Mouse (Mus musculus): Measurements from ENCODE around the gene Diras2.

The Diras2 gene

DNA sequence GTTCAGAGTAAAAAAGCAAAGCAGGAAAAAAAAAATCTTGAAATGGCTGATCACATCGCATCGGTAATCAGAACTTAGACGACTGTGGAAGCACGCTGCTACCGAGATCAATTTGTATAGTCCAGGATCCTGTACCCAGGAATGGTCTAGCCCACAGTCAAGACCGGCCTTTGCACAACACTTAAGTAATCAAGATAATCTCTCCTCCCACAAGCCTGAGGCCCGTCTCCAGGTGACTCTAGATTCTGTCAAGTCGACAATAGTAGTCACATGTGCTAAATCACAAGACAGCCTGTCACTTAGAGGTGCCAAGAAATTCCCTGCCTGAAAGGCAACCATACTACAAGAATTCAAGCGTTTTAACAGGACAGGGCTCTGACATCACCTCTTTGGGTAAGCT lies at the start of gene Diras2:
TSS of gene Diras2 (minus strand) at position 159 of the 400 bp plus-strand sequence.
- no peak for DNase-seq (ENCODE audit: low spot score)

DNA sequence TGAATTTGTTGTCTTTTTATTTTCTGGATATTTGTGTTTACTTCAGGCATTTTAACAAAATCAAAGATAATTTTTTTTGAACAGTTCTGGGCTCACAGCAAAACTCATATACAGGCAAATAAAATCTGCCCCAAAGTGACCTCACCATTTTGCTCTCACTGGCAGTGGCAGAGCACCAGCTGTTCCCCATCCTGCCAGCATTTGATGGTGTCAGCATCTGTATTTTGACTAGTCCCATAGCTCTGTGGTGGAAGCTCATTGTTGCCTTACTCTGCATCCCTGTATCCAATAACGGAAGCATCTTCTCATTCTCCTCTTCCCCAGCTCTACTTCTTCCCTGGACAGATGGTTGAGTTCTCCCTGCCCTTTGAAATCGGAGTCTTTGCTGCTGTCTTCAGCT lies 47.7 kb upstream of the Diras2 start:
- DNase-seq (ENCODE audit: low spot score): no peak

DNA sequence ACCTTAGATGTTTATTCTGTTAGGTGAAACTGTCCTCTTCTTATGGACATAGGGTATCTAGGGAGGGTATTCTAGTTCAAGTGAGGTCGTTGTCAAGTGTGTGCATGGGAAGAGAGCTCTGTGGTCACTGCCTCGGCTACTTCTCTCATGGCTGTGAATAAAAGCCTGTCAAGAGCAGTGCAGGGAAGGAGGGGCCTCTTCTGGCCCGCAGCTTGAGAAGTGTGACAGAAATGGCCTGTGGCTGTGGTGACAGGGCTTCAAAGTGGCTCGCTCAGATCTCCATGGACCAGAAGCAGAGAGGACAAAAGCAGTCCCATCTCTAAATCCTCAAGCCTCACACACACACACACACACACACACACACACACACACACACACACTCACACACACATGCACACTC lies 46.9 kb upstream of the Diras2 start:
- DNase-seq (ENCODE audit: low spot score): peak; percentile 8

DNA sequence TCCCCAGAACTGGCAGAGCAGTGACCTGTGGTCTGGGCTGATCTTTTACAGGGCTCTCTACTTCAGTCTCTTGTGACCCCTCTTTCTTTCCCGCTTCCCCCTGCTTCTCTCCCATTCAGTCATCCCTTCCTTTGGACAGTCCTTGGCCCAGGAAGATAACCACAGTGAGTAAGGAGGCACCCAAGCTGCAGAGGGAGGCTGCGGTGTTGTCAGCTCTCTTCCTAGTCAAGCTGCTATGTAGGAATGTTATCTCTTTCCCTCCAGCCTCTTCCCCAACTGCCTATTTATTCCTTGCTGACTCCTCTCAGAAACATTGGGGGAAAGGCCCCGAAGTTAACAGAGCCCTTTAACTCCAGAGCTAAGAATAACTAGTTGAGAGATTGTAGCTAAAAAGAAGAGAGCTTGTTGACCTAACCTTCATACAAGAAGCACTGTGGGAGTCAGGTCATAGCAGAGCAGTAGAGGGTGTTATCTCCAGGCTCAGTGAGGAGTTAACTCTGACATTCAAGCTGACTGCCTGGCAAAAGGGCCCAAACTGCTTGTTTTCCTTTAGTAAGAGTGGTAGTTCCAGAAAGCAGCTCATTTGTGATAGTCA lies 46.3 kb upstream of the Diras2 start:
- DNase-seq (ENCODE audit: low spot score): no peak

DNA sequence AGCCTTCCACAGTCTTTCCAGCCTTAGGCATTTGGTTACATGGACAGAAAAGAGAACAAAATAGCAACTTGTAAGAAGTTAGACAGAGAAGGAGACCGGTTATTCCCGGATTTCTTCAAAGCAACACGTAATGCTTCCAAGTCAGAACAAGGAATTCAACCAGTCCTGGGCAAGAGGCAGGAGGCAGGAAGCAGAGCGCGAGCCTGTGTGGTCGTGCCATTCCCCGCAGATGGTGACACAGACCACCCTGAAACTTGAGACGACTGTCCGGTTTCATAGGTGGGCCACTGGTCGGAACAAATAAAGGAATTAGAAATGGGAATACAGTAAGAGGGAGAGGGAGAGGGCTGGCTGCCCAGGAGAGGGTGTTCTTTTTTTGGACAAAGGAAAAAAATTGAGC lies 45.8 kb upstream of the Diras2 start:
- peak; percentile 15 for DNase-seq (ENCODE audit: low spot score)

DNA sequence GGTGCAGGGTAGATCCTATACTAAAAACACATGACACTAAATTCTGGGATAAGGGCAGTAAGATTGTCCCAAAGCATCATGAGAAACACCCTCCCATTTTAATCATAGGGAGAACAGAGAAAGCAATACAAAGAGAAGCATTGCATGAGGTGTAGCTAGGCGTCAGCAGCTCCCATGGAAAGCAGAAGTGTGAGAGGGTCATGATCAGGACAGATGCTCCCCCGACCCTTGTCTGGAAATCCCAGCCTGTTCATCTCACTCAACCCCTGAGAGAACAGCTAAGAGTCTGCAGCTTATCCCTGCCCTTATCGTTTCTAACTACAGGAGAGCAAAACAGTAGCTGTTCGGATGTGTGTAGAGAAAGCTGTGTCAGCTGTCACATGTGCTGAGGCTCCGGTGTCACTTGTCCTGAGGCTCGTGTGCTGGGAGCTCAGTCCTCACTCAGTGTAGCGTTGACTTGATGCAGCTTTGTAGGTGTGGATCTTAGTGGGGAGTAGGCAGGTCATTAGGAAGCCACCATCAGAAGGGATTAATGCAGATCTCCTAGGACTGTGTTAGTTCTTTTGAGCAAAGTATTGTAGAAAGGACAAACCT lies 45.0 kb upstream of the Diras2 start:
- no peak for DNase-seq (ENCODE audit: low spot score)

DNA sequence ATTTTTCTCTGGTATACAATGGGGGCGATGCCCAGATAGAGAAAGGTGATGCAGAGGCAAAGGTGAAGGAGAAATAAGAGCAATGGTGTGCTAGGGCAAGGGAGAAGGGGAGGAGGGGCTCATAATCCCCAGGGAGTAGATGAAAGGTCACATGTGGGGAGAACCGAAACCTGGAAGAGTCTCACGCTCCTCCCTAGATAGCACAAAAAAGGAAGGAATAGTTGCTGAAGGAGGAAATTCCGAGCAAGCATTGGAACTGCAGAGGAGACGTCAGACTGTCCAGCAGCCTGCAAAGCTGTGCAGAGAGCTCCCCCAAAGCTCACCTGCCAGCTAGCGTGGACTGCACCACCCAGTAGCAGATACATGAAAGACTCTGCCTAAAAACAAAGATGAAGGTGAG lies 44.4 kb upstream of the Diras2 start:
- DNase-seq (ENCODE audit: low spot score): no peak

DNA sequence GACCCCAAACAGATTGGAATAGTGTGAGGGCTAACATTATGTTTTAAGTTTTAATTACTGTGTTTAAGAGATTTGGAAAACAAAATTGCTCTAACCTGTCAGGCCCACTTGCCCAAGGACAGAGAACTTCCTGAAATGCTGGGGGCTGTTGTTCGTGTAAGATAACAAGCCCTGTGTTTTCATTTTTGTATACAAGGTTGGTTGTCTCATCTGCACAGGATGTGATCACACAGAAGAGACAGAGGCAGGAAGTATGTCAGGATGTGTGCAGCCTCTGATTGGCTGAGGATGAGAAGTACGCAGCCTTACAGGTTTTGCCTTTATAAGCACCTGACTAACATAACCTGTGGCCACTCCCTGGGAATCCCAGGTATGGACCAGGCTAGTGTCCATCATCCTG lies 43.2 kb upstream of the Diras2 start:
- no peak for DNase-seq (ENCODE audit: low spot score)

DNA sequence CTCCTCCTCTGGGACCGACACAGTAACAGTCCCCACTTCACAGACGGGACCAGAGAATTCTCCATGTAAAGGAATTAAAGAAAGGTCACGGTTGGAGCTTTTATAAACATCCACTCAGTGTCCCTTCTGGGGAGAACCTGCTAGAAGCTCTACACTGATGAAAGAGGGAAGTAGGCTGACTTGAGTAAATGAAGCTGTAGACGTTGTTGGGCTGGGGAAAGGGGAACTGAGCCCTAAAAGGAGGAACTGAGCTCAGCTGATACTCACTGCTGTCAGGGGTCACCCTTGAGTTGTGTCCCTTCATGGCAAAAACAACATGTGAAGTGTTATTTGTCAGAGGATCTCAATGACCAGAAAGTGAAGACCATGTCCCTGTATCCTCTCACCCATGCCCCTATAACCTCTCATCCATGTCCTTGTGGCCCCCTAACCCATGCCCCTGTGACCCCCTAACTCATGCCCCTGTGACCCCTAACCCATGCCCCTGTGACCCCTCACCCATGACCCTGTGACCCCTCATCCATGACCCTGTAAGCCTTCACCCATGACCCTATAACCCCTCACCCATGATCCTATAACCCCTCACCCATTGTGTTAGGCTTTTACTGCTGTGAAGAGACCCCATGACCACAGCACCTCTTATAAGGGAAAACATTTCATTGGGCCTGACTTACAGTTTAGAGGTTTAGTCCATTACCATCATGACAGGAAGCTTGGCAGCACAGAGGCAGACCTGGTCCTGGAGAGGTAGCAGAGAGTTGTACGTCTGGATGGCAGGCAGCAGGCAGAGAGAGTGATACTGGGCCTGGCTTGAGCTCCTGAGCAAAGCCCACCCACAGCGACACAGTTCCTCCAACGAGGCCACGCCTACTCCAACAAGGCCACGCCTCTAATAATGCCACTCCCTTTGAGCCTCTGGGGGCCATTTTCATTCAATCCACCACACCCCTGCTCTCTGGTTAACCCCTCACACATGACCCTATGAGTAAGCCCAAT lies 41.7 kb upstream of the Diras2 start:
- no peak for DNase-seq (ENCODE audit: low spot score)

DNA sequence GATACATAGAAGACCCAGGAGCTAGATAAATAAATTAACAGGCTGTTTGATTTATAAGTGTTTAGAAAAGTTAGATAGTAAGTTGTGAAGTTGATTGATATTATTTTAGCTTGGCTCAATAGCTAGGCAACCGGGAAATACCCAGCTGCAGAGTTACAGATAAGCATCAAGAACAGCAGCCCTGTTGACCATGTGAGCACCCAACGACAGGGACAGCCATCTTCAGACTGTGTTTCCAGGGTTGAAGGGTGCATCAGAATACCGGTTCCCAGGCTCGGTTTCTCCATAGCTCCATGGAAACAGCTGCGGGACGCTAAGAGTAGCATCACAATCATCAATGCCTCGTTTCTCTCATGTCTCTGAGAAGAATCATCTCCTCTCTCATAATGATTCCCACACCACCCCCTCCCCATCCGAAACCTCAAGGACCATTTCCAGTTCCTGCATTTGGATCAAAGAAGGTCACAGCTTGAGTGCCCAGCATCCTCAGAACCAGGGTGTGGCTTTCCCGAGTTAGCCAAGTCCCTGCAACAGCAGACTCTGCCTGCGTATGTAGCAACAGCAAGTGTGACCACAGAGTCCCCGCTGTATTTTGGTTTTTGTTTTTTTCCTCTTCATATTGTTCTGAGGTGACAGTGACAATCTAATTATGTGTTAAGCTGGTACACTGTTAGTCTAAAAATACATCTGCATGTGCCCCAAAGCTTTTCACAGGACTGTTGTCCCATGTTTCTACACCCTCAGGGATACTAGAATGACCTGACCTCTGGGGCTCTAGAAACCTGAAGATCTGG lies 40.7 kb upstream of the Diras2 start:
- no peak for DNase-seq (ENCODE audit: low spot score)

DNA sequence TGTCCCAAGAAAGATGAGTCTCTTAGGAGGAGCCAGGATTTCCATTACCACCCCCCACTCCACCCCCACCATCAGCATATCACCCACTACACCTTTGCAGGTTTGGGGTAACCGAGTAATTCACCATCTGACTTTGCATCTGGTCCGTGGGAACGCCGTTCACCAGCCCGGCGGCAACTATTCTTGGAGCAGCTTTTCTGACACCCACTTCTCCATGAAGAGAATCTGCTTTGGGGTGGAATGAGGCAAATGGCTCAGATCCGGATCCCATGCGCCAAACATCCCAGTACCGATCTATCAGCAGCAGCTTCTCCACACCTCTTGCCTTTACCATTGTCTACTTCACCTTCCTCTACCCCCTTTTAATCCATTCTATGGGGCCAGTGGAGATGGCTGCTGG lies 39.2 kb upstream of the Diras2 start:
- DNase-seq (ENCODE audit: low spot score): no peak

DNA sequence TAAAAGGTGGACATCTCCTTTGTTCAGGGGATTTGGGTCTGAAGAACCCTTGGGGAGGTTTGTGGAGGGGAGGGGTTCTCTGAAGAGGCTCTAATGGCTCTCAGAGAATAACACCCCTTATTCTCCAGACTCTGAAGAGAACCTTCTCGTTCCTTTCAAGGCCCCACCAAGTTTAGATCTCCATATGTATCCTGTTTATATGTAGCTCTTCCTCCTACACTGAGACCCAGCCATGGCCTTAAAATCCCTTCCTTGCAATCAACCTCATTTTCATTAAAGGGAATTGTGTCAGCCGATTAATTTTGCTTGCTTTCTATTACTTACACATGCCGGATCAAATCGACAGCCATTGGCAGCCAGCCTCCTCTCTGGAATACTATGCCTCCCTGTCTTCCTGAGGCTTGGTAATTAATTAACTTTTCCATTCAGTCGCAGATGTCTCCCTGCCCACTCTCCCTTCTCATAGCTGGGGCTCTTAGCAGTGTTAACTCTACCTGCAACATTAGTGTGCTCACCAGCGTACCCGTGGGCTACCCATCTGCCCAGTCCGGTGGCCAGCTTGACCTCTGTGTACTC lies 38.2 kb upstream of the Diras2 start:
- DNase-seq (ENCODE audit: low spot score): no peak

DNA sequence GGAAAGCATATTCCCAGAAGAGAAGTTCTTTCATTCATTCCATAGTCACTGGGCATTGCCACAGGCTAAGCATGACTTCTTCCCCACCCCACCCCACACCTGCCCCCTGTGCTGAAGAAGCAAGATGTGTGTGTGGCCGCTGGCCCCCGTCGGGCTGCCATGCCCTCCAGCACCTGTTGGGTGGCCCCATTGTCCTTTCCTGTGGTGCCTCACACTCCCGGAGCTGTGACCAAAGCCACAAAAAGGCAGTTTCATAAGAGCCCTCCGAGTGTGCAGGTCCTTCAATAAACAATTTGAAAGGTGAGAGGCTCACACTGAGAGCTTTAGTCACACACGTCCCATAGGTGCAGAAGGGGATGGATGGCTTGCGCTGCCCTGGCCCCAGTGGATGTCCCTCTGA lies 35.7 kb upstream of the Diras2 start:
- DNase-seq (ENCODE audit: low spot score): no peak

DNA sequence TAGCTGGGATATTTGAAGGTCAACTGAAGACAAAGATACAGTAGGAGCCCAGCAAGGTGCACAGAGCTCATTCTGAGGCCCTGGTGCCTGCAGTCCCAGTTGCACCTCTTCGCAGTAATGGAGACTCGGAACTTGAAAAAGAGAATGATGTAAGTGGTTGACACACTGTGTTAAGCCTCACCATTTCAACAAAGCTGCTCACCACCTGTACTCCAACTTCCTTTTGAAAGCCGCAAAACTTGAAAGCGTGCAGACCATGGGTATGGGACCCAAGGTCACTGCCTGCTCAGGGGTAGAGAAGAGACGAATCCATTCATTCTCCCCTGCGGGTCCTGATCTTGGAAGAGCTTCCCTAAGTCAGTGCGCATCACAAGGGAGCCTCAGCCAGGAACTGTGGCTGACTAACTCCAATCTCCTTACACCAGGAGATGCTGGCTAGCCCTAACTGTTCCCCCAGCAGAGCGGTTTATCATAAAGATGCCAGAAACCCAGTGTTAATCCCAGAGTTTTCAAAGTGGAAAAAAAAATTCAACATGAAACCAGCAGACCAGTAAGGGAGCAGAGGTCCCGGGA lies 35.2 kb upstream of the Diras2 start:
- no peak for DNase-seq (ENCODE audit: low spot score)

DNA sequence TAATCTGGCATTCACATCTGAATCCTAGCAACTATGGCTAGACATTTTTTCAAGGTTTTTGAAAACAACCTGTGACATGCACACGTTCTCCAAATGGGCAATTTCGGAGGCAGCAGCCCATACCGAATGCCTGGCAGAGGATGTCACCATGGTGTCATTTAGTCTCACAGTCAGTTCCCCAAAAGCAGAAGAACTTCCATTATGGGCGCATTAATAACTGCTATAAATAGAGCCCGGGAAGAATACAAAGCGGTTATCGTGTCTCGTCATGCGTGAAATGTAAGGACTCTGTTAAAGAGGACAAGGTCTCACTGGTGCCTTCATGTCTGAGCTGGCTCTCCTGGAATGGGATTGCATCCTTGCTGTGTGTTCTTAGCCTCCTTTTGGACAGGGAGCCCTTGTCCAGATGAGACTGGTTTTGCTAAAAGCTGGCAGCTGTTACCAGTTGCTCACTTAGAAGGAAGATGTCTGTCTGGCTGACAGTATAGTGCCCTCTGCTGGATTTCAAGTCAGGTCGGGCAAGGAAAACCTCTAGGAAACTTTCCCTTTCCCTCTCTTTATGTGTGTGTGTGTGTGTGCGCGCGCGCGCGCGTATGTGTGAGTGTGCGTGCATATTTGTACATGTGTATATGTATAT lies 34.1 kb upstream of the Diras2 start:
- peak; percentile 62 for DNase-seq (ENCODE audit: low spot score)

DNA sequence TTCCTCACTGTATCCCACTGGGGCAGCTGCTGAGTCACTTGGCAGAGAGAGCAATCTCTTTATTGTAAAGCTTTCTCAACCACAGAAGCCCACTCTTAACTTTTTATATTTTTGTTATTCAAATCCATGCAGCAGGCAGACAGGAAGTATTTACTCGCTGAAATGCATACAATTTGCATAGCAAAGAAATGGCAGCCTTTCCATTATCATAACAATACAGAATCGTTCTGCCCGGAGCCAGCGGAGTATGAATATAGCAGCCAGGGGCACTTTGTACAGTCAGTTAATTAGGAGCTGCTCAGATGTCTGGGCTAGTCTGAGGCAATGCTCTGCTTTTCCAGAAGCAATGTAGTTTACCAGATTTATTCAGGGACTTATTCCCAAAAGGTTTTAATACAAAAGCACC lies 31.1 kb upstream of the Diras2 start:
- DNase-seq (ENCODE audit: low spot score): peak; percentile 56

DNA sequence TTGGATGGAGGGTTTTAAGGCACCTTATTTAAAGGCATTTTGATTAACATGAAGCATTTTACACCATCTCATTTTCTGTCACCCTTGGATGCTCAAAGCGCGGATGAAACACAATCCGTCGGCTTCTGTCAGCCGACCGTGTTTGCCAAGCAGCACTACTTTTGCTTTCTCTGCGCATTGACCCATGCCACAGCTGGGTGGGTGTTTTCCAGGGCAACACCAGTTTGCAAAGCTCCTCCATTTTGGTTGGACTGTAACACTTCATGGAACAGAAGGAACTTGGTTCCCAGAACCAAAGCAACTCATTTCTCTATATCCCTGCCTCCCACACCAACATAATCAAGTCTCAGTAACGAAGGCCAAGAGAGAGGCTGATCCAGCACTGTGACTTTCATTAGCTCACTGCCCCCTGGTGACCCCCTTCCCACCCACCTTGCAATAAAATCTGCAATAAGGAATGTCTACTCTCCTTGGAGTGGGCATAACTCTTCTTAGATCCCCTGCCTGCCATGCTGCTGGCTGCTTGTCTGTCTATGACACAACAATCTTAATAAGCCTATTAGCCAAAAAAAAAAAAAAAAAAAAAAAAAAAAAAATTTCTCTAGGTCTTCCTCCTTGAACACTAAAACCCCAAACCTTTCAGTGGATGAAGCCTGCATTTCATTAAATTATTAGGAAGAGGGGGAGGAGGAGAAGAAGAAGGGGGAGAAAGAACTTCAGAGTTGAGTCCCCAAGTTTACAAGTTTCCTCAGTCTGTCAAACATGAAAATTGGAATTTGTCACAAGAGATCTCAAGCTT lies 30.5 kb upstream of the Diras2 start:
- no peak for DNase-seq (ENCODE audit: low spot score)

DNA sequence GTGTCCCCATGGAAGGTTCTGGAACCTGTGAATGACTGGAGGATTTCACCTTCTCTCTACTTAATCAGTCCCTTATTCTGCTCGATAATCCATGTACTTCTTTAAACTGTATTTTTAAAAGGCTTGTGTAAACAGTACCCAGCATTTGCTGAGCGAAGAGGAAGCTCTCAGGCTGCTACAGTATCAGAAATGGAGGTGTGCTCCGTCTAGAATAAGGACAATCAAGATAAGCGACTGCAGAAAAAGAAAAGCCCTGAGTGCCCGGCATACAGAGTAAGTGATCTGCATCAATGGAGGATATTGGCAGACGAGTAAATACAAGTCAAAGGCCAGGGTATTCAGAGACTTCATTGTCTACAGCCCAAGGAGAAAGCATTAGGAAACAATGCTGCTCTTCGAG lies 26.3 kb upstream of the Diras2 start:
- DNase-seq (ENCODE audit: low spot score): no peak

DNA sequence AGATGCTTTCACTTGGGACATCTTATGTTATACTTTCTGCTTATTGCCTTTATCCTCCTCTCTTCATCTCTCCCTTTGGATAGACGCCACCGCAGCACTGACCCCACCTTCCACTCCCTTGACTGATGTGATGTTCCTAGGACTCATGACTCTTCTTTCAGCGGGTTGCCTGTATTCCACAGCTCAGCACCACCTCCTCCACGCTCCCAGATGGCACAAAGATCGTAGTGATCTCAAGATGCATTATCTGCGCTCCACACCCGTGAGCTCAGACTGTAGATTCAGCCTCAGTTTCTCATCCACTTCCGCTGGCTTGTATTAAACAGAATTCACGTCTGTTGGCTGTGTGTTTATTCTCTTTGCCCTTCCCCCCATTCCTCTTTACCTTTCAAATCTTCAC lies 23.6 kb upstream of the Diras2 start:
- DNase-seq (ENCODE audit: low spot score): no peak

DNA sequence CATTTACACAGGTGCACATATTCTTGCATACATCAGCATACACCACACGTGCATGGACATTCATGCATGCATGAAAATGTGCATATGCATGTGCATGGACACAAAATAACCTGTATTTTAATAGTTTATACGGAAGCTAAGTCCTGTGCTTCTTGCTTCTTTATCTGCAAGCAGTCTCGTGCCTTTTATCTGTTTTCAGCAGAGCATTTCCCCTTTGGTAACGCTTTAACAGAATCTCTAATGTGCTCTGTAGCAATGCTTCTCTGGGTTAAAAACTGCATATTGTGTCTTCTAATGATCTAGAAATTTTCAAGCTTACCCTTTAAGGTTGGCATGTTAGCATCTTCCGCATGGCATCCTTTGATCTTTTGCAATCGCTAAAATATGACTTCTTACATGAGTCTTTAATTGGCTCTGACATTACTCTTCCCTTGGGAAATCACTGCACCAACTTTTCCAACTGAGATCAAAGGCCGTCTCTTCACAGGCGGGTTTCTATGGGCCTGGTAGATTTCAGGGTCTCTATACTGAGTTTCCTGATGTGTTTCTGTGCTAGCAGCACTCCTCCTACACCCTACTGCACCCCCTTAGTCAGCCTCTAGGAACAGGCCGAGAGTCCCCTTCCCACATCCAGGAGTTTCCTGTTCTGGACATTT lies 21.9 kb upstream of the Diras2 start:
- DNase-seq (ENCODE audit: low spot score): no peak

Measured in retina, embryonic 14.5 days (tissue).